Mouse (Mus musculus): ENCODE measurements at regions not wholly inside any gene's neighbourhood (a gene's known extent, or its start where the extent isn't known, plus 50 kb on each side); places are given as distances from the start of the nearest gene placed in this dataset.
"Not testable (repeated sequence)": the region's sequence is repeated elsewhere in the genome, so short reads cannot be mapped to it uniquely, and the experiment has no call there.

DNA sequence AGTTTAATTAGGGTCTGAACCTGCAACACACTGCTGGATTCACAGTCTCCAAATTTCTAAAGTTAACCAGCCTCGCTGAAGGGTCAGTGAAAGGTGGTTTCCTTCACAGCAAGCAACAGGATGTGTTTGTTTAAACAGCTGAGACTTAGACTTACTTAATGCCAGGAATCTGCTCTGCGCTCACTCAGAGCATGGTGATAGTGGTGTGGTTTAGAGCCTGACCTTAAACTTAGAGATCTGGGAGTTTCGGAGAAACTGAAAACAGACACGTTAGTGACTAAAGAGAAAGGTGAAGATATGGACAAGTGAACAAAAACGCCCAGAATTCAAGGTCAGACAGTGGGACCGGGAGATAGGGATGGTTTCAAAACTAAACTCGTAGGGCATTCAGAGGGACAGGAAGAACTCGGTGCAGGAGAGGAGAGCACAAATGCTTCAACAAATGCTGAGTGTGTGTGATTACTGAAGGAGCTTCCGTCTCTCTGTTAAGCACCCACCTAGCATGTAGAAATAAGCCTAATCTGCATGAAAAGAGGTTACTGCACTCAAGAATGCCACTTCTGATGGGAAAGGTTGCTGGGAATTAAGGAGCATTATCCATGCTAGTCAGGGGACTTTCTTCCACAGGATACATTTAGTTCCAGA lies 97.2 kb upstream of the Ifngr1 start:
- DNase-seq (ENCODE audit: low read depth, low spot score): no peak

GRCm38 (mm10) chr10:19498112-19498511 lies 93.6 kb upstream of the Ifngr1 start:
- no peak for DNase-seq (ENCODE audit: low read depth, low spot score)

DNA sequence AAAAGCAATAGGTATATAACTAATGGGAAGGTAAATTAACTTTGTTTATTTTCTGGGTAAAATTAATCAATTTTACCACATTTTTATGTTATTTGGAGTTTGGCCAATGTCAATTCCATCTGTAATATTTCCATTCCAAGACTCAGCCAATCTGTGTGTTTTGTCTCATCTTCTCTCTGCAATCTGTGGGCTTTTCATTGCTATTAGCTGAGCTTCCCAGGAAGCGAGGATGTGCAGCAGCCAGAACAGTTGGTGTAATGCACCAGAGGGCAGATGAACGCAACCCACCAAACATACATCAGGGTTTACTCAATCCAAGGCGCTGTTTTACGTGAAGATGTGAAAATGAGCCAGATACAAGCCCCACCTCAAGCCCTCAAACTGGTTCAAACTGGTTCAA lies 88.9 kb upstream of the Ifngr1 start:
- no peak for DNase-seq (ENCODE audit: low read depth, low spot score)

- DNase-seq (ENCODE audit: low read depth, low spot score): no peak
Observed at GRCm38 (mm10) chr10:19503846-19504765, 87.6 kb upstream of the Ifngr1 start.

DNA sequence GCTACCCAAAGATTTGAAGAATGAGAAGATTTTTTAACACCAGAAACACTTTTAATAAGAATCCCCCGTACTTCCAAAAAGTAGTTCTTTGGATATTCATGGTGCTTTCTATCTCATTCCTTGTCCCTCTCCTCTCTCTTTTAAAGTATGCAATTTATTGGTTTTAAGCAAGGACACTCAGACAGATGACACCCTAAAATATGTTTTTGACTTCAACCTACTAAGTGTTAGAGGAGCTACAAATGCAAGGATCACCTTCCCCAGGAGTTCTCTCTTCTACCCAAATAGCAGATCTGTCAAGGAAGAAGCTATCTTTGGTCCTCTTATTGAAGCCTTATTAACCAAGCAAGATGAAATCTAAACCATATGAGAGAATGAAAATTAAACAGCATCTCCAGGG lies 86.6 kb upstream of the Ifngr1 start:
- DNase-seq (ENCODE audit: low read depth, low spot score): no peak

DNA sequence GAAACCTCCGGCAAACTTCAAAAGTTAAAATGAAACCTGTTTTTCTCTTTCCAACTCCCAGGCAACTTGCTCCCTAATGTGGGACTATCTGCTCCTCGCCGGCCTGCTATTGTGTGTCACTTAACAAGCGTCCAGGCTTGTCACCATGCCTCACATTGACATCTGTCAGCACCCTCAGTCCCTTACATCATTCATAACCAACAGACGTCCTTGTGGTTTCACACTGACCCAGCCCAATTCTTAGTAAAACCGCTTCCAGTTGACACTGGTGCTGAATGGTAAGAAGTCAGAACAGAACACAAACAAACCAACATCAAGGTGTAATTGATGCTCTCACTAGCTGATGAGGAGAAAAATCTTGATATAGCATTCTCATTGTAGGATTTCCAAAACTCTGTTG lies 85.8 kb upstream of the Ifngr1 start:
- no peak for DNase-seq (ENCODE audit: low read depth, low spot score)

DNA sequence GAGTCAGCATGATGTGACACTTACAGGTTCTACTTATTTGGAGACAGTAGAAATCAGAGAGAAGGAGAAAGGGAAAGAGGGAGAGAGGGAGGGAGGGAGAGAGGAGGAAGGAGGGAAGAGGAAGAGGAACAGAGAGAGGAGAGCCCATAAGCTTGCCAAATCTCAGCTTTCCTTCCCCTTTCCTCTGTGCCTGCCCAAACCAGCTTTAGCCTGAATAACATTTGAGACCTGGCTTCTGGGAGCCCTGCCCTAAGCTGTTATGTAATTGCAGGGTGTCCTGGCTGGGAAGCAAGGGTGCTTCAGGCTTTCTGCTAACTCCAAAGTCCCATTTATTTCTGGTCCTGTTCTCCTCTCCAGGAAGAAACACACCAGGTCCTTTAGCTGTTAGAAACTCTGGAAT lies 85.3 kb upstream of the Ifngr1 start:
- peak; percentile 62 for DNase-seq (ENCODE audit: low read depth, low spot score)

GRCm38 (mm10) chr10:19508221-19508745 lies 83.5 kb upstream of the Ifngr1 start:
- no peak for DNase-seq (ENCODE audit: low read depth, low spot score)

DNA sequence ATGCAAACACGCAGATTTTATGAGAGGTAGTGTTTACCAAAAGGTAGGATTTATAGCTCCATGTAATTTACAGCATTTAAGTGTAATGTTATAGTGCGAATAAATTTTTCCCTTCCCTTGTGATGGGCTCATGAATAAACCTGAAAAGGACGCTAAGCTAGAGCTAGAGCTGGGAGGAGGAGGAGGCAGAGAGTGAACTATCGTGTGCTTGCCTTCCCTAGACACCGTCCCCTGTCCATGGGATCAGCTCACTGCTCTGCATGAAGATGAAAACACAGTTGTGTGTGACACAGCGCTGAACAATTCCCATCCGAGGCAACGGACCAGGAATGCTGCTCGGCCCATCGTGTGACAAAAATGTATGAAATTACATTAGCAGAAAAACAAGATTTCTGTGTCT lies 81.7 kb upstream of the Ifngr1 start:
- no peak for DNase-seq (ENCODE audit: low read depth, low spot score)

- not testable (repeated sequence) for DNase-seq (ENCODE audit: low read depth, low spot score)
Observed at GRCm38 (mm10) chr10:19514366-19514765, 77.4 kb upstream of the Ifngr1 start.

DNA sequence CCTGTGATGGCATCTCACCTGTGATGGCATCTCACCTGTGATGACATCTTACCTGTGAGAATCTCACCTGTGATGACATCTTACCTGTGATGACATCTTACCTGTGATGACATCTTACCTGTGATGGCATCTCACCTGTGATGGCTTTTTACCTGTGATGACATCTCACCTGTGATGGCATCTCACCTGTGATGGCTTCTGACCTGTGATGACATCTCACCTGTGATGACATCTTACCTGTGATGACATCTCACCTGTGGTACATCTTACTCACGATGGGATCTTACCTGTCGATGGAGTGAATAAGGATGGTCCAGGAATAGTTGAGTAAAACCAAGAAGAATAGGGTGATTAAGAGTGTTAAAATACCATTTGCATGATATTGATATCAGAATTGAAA lies 76.9 kb upstream of the Ifngr1 start:
- DNase-seq (ENCODE audit: low read depth, low spot score): no peak

DNA sequence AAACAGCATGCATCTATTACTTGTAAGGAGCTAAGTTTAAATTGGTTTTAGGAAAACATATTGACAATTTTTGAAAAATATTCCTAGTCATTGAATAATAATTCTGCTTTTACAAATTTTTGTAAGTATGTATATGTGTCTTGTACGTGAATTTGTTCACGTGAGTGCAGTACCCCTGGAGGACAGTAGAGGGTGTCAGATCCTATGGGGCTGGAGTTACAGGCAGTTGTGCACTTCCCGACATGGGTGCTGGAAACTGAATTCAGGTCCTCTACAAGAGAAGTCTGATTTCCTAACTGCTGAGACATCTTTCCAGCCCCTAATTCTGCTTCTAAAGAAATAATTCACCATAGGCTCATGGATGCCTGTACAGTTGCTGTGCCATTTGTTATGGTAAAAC lies 75.7 kb upstream of the Ifngr1 start:
- no peak for DNase-seq (ENCODE audit: low read depth, low spot score)

GRCm38 (mm10) chr10:19517093-19517492 lies 74.7 kb upstream of the Ifngr1 start:
- DNase-seq (ENCODE audit: low read depth, low spot score): no peak

- no peak for DNase-seq (ENCODE audit: low read depth, low spot score)
Observed at GRCm38 (mm10) chr10:19518763-19519162, 73.0 kb upstream of the Ifngr1 start.

- DNase-seq (ENCODE audit: low read depth, low spot score): no peak
Observed at GRCm38 (mm10) chr10:19522198-19522597, 69.6 kb upstream of the Ifngr1 start.

DNA sequence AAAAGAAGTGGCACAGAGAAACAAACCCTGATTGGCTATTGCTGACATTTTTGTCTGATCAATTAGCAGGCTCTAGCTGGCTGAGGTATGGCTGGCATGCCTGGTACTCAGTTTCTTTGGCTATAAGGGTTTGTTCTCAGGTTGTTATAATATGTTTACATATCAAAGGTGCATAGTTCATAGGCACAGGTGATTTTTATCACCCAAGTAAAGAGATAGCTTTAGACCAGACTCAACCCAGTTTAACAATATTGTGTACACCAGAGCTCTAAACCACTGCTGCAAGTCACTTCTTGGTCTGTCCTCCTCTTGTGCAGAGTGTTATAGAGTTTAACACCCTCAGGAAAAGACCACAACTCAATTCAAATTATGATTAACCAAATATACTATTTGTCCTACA lies 65.8 kb upstream of the Ifngr1 start:
- DNase-seq (ENCODE audit: low read depth, low spot score): no peak

DNA sequence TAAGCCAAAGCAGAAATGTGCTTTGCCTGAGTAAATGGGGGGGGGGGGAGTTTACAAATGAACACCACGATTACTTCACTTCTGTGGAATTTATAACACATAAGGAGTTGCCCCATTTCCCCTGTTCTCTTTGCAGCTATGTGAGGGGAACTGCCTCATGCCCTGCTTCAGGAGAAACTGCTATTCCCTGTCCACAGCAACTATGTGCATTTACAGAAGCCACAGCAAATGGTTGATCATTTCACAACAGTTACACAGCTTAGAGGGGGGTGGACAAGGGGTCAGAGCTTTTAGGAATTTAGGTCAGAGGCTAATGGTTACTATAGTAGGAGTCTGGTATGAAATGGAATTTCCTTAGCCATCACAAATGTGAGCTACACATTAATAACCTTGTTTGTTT lies 65.4 kb upstream of the Ifngr1 start:
- DNase-seq (ENCODE audit: low read depth, low spot score): no peak

- no peak for DNase-seq (ENCODE audit: low read depth, low spot score)
Observed at GRCm38 (mm10) chr10:19529655-19530054, 62.1 kb upstream of the Ifngr1 start.

DNA sequence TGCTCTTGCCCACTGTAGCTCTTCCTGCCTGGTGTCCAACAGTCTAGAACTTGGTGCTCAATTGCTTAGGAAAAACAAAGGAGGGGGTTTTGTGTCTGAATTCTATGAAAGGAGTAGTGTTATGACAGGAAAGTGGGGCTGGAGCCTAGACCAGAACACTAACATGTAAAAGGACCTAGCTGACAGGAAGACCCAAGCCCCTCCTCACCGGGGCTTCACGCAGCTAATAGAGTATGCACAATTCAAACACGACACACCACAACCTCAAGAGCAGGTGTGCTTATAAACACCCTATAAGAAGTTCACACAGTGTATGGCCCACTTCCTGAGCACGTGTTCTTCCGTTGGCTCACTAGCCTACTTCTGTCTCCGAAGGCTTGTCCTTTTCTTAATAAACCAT lies 61.7 kb upstream of the Ifngr1 start:
- no peak for DNase-seq (ENCODE audit: low read depth, low spot score)

DNA sequence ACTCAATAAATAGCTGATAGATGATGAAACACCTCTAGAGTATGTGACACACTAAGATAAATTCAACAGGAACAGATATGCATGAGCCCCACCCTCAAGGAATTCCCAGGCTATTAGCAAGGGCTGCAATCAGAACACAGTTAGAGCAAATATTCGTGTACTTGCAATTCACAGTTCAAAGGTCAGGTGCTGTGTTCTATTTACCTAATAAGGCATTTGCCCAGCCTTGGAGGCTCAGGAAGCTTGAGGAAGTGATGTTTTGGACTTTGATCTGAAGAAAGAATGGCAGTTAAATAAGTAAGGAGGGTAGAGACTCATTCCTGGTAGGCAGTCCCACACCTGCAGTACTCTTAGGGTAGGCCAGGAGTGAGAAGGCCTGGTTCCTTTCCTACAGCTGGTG lies 60.3 kb upstream of the Ifngr1 start:
- no peak for DNase-seq (ENCODE audit: low read depth, low spot score)

DNA sequence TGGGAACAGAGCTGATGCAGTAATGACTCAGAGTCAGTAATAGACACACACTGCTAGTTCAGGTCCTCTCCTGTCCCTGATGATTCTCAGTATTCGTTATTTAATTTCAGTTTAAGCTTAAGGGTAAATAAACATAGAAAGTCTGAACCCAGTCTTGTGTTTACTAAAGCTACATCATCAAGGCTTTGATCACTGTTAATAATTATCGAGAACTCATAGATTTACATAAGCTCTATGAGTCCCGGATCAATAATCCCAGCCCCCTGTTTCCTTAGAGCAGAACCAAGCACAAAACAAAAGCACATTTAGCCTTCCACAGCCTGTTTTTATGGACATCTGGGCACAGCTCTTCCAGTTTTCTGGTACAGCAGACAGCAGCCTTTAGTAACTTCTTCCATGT lies 59.0 kb upstream of the Ifngr1 start:
- no peak for DNase-seq (ENCODE audit: low read depth, low spot score)

GRCm38 (mm10) chr10:19533846-19534245 lies 57.9 kb upstream of the Ifngr1 start:
- no peak for DNase-seq (ENCODE audit: low read depth, low spot score)
